Comparison of ENCODE assay signal across 24 mouse cellular contexts in the genomic region with DNA sequence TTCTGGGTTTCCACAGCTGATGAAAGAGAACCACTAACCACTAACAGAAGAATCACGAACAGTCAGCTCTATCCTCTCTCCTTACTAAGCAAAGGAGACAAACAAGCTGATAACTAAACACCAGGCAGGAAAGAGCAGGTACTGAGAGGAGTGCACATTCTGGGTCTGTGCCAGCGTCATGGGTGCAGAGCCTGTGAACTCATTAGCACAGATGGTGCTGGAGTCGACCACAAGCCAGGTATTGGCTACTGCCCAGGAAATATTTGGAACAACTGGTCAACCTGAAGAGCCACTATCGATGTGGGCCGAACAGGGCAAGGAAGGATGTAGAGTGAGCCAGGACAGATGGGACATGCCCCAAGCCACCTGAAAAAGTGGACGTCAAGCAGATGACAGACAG. TPM values are rescaled to one million over a fixed set of nuclear protein-coding genes. Genes with fewer than 3 reads are reported as not detected.
DNase-seq lines count a peak whose midpoint lies in the region; ATAC-seq and TF ChIP-seq lines count a peak whose summit lies in the region.
"Had no signal": no experiment of that assay in that cellular context is flagged by ENCODE, and none has a peak within 500 bp of the region (broad histone marks: within the 10 kb centered on the region; RNA-seq: fewer than 3 reads in every experiment).

No protein-coding gene starts in this region.

- no peak overlapping the region for H3K4me3 ChIP-seq in hindbrain, embryonic 13.5 days
- H3K4me3 ChIP-seq in hindbrain, embryonic 12.5 days, result no peak overlapping the region
- H3K4me3 ChIP-seq in left cerebral cortex, adult 2 months, result no peak overlapping the region
- no peak overlapping the region for H3K4me3 ChIP-seq in cortical plate, adult 2 months (ENCODE audit: insufficient read depth, low read length)
- H3K4me3 ChIP-seq: embryonic facial prominence, embryonic 12.5 days; erythroblast, embryonic 14.5 days; forebrain, embryonic 13.5 days; limb, embryonic 13.5 days; lung, embryonic 15.5 days; neural tube, embryonic 12.5 days had no signal

- no peaks in the 10 kb centered on the region for H3K27me3 ChIP-seq in hindbrain, embryonic 13.5 days
- H3K27me3 ChIP-seq in hindbrain, embryonic 12.5 days, result no peaks in the 10 kb centered on the region
- H3K27me3 ChIP-seq: embryonic facial prominence, embryonic 12.5 days; forebrain, embryonic 13.5 days; limb, embryonic 13.5 days; lung, embryonic 15.5 days; neural tube, embryonic 12.5 days had no signal

- 89% methylated on average over 6 of the region's 6 CpGs for WGBS in hindbrain, embryonic 13.5 days
- 93% methylated on average over 6 of the region's 6 CpGs for WGBS in hindbrain, embryonic 12.5 days

- H3K4me1 ChIP-seq in hindbrain, embryonic 13.5 days (replicated peaks), result peaks cover 70% of the 10 kb centered on the region
- peaks cover 27% of the 10 kb centered on the region for H3K4me1 ChIP-seq in hindbrain, embryonic 12.5 days
- peaks cover 18% of the 10 kb centered on the region for H3K4me1 ChIP-seq in cortical plate, adult 2 months (ENCODE audit: control insufficient read depth, insufficient read depth, low read length)
- H3K4me1 ChIP-seq: embryonic facial prominence, embryonic 12.5 days; limb, embryonic 13.5 days; lung, embryonic 15.5 days had no signal

- H3K4me2 ChIP-seq in hindbrain, embryonic 13.5 days, result no peak overlapping the region
- H3K4me2 ChIP-seq in hindbrain, embryonic 12.5 days (replicated peaks), result no peak overlapping the region
- H3K4me2 ChIP-seq: embryonic facial prominence, embryonic 12.5 days; forebrain, embryonic 13.5 days; limb, embryonic 13.5 days; lung, embryonic 15.5 days; neural tube, embryonic 12.5 days had no signal

- intact Hi-C loops in left cerebral cortex, adult 2 months (cut with DNase I), result loop anchor here (5.0 kb wide), 2 partner anchors 36 to 104 kb away; no protein-coding TSS in a partner anchor
- intact Hi-C loops in heart, postnatal 10 days (cut with DNase I), result no loop called here

- no peaks in the 10 kb centered on the region for H3K9me3 ChIP-seq in hindbrain, embryonic 13.5 days
- H3K9me3 ChIP-seq in hindbrain, embryonic 12.5 days (replicated peaks), result no peaks in the 10 kb centered on the region
- H3K9me3 ChIP-seq: embryonic facial prominence, embryonic 12.5 days; forebrain, embryonic 13.5 days; limb, embryonic 13.5 days; lung, embryonic 15.5 days; neural tube, embryonic 12.5 days had no signal

- no peak for ATAC-seq in hindbrain, embryonic 13.5 days (ENCODE audit: low FRiP score)
- ATAC-seq in hindbrain, embryonic 12.5 days (ENCODE audit: low FRiP score), result no peak
- ATAC-seq: forebrain, embryonic 13.5 days; Patski had no signal

- no peak for DNase-seq in left cerebral cortex, adult 2 months (ENCODE audit: extremely low spot score in 1 of 2, low spot score in 2 of 2)
- DNase-seq in left cerebral cortex, adult 18-20 months (ENCODE audit: low spot score in 2 of 2), result no peak
- DNase-seq in cerebellum, adult 8-10 months, result peak; percentile 91
- no peak for DNase-seq in thymus, postnatal 36 days
- no peak for DNase-seq in heart, postnatal 10 days
- DNase-seq: adrenal gland, postnatal 10 days; gastrocnemius, postnatal 10 days; heart, adult 18-20 months; kidney, adult 2 months; kidney, postnatal 14 days; lung, postnatal 4 days; thymus, postnatal 25 days had no signal

- H3K27ac ChIP-seq in hindbrain, embryonic 13.5 days, result peak overlapping the region; percentile 48; the same call in 1 of the 2 replicates
- H3K27ac ChIP-seq in hindbrain, embryonic 12.5 days, result no peak overlapping the region
- H3K27ac ChIP-seq in left cerebral cortex, adult 2 months, result peak overlapping the region; percentile 88
- peak overlapping the region; percentile 66 for H3K27ac ChIP-seq in cortical plate, adult 2 months (ENCODE audit: insufficient read depth, low read length)
- H3K27ac ChIP-seq: embryonic facial prominence, embryonic 12.5 days; forebrain, embryonic 13.5 days; limb, embryonic 13.5 days; liver, embryonic 14.5 days; lung, embryonic 15.5 days; neural tube, embryonic 12.5 days had no signal

- no peak for TF ChIP-seq POLR2A in cortical plate, adult 2 months (IDR thresholded peaks at IDR 0.05; ENCODE audit: extremely low read depth, insufficient read depth, low read length)

- H3K9ac ChIP-seq in hindbrain, embryonic 13.5 days, result no peak overlapping the region
- no peak overlapping the region for H3K9ac ChIP-seq in hindbrain, embryonic 12.5 days
- H3K9ac ChIP-seq: embryonic facial prominence, embryonic 12.5 days; forebrain, embryonic 13.5 days; limb, embryonic 13.5 days; liver, embryonic 14.5 days; lung, embryonic 15.5 days; neural tube, embryonic 12.5 days had no signal

- no peak for TF ChIP-seq CTCF in left cerebral cortex, adult 2 months (IDR thresholded peaks at IDR 0.05)
- no peak for TF ChIP-seq CTCF in cortical plate, adult 2 months (IDR thresholded peaks at IDR 0.05; ENCODE audit: extremely low read depth, insufficient read depth, low read length)

- H3K36me3 ChIP-seq in hindbrain, embryonic 13.5 days, result no peaks in the 10 kb centered on the region
- no peaks in the 10 kb centered on the region for H3K36me3 ChIP-seq in hindbrain, embryonic 12.5 days
- H3K36me3 ChIP-seq: embryonic facial prominence, embryonic 12.5 days; limb, embryonic 13.5 days; lung, embryonic 15.5 days; neural tube, embryonic 12.5 days had no signal

RNA-seq across cellular contexts. Expression of a gene that starts 50.2 kb away (rescaled TPM):
- 54.3 and 55.2 TPM in 2 replicates for polyA plus RNA-seq in hindbrain, embryonic 13.5 days (2015; fragmentation: Nextera tagmentation; extraction: Ambion mirVana)
- polyA plus RNA-seq in hindbrain, embryonic 12.5 days (2016; fragmentation: Nextera tagmentation; extraction: Ambion mirVana), result 26.5 and 33.6 TPM in 2 replicates
- total RNA-seq in left cerebral cortex, adult 2 months (2021), result 100 to 1,000 TPM; 345 to 353 TPM
- total RNA-seq in left cerebral cortex, adult 18-20 months (2021), result 100 to 1,000 TPM; 301 to 331 TPM
- 117 TPM in 2 replicates for polyA plus RNA-seq in cortical plate, adult 2 months (2012; rRNA removed)
- total RNA-seq in heart, postnatal 10 days (2021), result under 1 TPM in 1 of 2 experiments, not detected in 1; 0.36 TPM
- total RNA-seq: common myeloid progenitor, adult 5-6 weeks had no signal
- polyA plus RNA-seq: Patski had no signal

Comparison
In these comparisons a context has a peak if more than half of its experiments do, and no peak if none do; other contexts are left out.
1. RNA of a gene that starts 50.2 kb away (total RNA-seq): 345 to 353 TPM in left cerebral cortex, adult 2 months and 301 to 331 TPM in left cerebral cortex, adult 18-20 months; 0.36 TPM in heart, postnatal 10 days; every median in the first group is over 100 times any median in the second.